Mouse (Mus musculus): ENCODE results near the gene Ppp1r18. TPM values are rescaled to one million over a fixed set of nuclear protein-coding genes. Genes with fewer than 3 reads are reported as not detected.

Gene Ppp1r18
- polyA plus RNA-seq, 1 experiment from 2014 or later = 27.7 TPM

DNA sequence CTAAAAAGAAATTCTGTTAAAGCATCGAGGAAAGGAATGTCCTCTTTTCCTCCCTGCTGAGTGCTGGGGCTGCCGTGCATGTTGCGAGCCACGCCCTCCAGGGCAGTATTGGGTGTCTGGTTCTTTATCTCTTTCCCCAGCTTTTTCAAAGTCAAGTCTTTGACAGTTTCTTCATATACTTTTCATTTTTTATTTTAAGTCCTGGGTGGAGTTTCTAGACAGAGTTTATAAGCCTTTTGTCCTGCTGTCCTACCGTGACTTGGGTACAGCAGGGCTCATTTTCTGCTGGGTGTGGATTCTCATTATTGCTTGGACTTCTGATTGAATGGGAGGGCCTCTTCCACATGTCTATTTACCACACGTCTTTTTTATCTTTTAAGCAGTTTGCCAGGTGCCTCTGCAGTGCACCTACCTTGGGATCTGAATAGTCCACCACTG is 54.5 kb downstream of the Ppp1r18 start:
- Histone ChIP-seq H3K27me3 (no peaks in the 10 kb centered on the region), H3K4me3 (peak overlapping the region; percentile 78), H3K27ac (replicated peaks) (peak overlapping the region; percentile 99), H3K4me2 (replicated peaks) (peak overlapping the region; percentile 71), H3K4me1 (peaks cover 29% of the 10 kb centered on the region), H3K9ac (replicated peaks) (peak overlapping the region; percentile 68), H3K36me3 (peaks cover 18% of the 10 kb centered on the region), H3K9me3 (no peaks in the 10 kb centered on the region)
- 55% methylated on average over 6 of the region's 6 CpGs for WGBS
- no peak for ATAC-seq (ENCODE audit: low FRiP score, low read depth)

- Histone ChIP-seq H3K9ac (replicated peaks) (peak overlapping the region; percentile 68; the same call in 1 of the 2 replicates), H3K9me3 (no peaks in the 10 kb centered on the region)
- no peak for ATAC-seq (ENCODE audit: low FRiP score, low read depth)
Measured at GRCm38 (mm10) chr17:35920384-35920783, 55.0 kb downstream of the Ppp1r18 start.

GRCm38 (mm10) chr17:35920862-35921562 is 55.6 kb downstream of the Ppp1r18 start:
- Histone ChIP-seq H3K4me1 (peaks cover 22% of the 10 kb centered on the region), H3K27ac (replicated peaks) (peak overlapping the region; percentile 99), H3K4me3 (no peak overlapping the region), H3K27me3 (no peaks in the 10 kb centered on the region), H3K9ac (replicated peaks) (peak overlapping the region; percentile 28; the same call in 1 of the 2 replicates), H3K9me3 (no peaks in the 10 kb centered on the region), H3K4me2 (replicated peaks) (peak overlapping the region; percentile 71), H3K36me3 (peaks cover 28% of the 10 kb centered on the region)
- no peak for ATAC-seq (ENCODE audit: low FRiP score, low read depth)
- WGBS = 66% methylated on average over 5 of the region's 5 CpGs

More at GRCm38 (mm10) chr17:35920384-35920783, 55.0 kb downstream of the Ppp1r18 start:
- peak overlapping the region; percentile 99 for H3K27ac ChIP-seq (replicated peaks)
- H3K4me1 ChIP-seq = peaks cover 26% of the 10 kb centered on the region
- H3K27me3 ChIP-seq = no peaks in the 10 kb centered on the region
- H3K4me3 ChIP-seq = peak overlapping the region; percentile 78; the same call in 1 of the 2 replicates
- WGBS = 85% methylated on average over 1 of the region's 1 CpGs
- H3K4me2 ChIP-seq (replicated peaks) = peak overlapping the region; percentile 71
- peaks cover 23% of the 10 kb centered on the region for H3K36me3 ChIP-seq

- H3K4me2 ChIP-seq (replicated peaks) = no peak overlapping the region
- WGBS = 91% methylated on average over 4 of the region's 4 CpGs
- no peaks in the 10 kb centered on the region for H3K9me3 ChIP-seq
- H3K27ac ChIP-seq (replicated peaks) = 0 out of 2 replicates have a peak overlapping the region, but pooled peaks have one; percentile 6
- no peak for ATAC-seq (ENCODE audit: low FRiP score, low read depth)
- no peak overlapping the region for H3K4me3 ChIP-seq
- H3K27me3 ChIP-seq = no peaks in the 10 kb centered on the region
- no peak overlapping the region for H3K9ac ChIP-seq (replicated peaks)
- H3K36me3 ChIP-seq = peaks cover 35% of the 10 kb centered on the region
- peaks cover 22% of the 10 kb centered on the region for H3K4me1 ChIP-seq
Measured at GRCm38 (mm10) chr17:35921710-35922109, 56.3 kb downstream of the Ppp1r18 start.

DNA sequence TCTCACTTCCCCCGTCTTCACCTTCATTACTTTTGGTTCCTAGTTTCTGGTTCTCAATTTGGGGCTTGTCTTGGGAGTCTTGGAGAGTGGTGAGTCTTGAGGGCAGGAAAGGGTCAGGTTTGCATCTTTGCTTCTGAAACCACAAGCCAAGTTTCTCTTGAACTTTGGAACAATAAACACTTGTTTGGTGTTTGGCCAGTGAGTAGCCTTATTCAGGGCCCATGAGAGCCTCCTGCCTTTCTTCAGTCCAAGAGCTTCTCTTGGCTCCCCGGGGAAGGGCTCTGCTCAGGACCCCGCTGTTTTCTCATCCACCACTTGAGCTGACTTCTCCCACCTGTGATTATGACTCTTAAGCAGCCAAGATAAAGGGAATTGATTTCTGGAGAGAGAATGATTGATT is 57.2 kb downstream of the Ppp1r18 start:
- WGBS = 95% methylated on average over 3 of the region's 3 CpGs

DNA sequence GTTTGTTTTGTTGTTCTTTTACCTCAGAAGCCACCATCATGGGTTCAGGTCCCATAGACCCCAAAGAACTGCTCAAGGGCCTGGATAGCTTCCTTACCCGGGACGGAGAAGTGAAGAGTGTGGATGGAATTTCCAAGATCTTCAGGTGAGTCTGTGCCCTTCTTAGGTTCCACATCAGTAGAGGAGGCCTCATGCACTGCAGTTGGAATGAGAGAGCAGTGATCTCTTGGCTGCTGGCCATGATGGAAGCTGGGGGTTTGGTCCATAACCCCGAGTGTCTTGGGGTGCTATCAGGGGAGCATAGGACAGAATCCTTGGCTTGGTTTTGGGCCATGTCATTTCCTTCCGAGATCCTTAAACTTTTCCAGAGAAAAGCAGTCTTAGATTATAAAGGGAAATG is 57.9 kb downstream of the Ppp1r18 start:
- no peaks in the 10 kb centered on the region for H3K27me3 ChIP-seq
- WGBS = 95% methylated on average over 4 of the region's 4 CpGs
- no peak overlapping the region for H3K4me3 ChIP-seq
- no peak overlapping the region for H3K27ac ChIP-seq (replicated peaks)
- peaks cover 50% of the 10 kb centered on the region for H3K36me3 ChIP-seq
- H3K4me1 ChIP-seq = peaks cover 22% of the 10 kb centered on the region
- ATAC-seq (ENCODE audit: low FRiP score, low read depth) = no peak
- H3K9me3 ChIP-seq = no peaks in the 10 kb centered on the region
- no peak overlapping the region for H3K9ac ChIP-seq (replicated peaks)
- no peak overlapping the region for H3K4me2 ChIP-seq (replicated peaks)

More for the DNA sequence above, 57.2 kb downstream of the Ppp1r18 start:
- Histone ChIP-seq H3K27me3 (no peaks in the 10 kb centered on the region), H3K9me3 (no peaks in the 10 kb centered on the region), H3K4me3 (no peak overlapping the region), H3K4me2 (replicated peaks) (no peak overlapping the region), H3K27ac (replicated peaks) (no peak overlapping the region), H3K4me1 (peaks cover 22% of the 10 kb centered on the region), H3K36me3 (peaks cover 42% of the 10 kb centered on the region), H3K9ac (replicated peaks) (no peak overlapping the region)
- ATAC-seq (ENCODE audit: low FRiP score, low read depth) = no peak

MicroRNA genes within 50 kb of the gene (microRNA counts, 519-probe panel; counts per million panel counts)
- microRNA mmu-miR-1894-3p = not detected
- not detected for microRNA mmu-miR-1894-5p

Small RNAs within 50 kb of the gene (microRNA-seq; reads per million reads assigned to microRNA genes)
- gene Gm28033 (0.70 reads per million), gene Mir1894 (not detected)

Other genes starting within 250 kb of the Ppp1r18 start
- gene Gm9573, start 239.0 kb upstream of the Ppp1r18 start, polyA plus RNA-seq (2016; fragmentation: Nextera tagmentation; extraction: Ambion mirVana) = not detected in 2 replicates
- gene Mucl3, start 221.9 kb upstream of the Ppp1r18 start, polyA plus RNA-seq (2016; fragmentation: Nextera tagmentation; extraction: Ambion mirVana) = 0.08 TPM in 1 of 2 replicates, not detected in the other
- gene Vars2, start 198.0 kb upstream of the Ppp1r18 start, polyA plus RNA-seq (2016; fragmentation: Nextera tagmentation; extraction: Ambion mirVana) = 18.7 and 19.0 TPM in 2 replicates
- gene Gtf2h4, start 191.9 kb upstream of the Ppp1r18 start, polyA plus RNA-seq (2016; fragmentation: Nextera tagmentation; extraction: Ambion mirVana) = 34.0 and 34.9 TPM in 2 replicates
- 201 and 218 TPM in 2 replicates for gene Ddr1, start 161.0 kb upstream of the Ppp1r18 start, polyA plus RNA-seq (2016; fragmentation: Nextera tagmentation; extraction: Ambion mirVana)
- 5.4 and 7.5 TPM in 2 replicates for gene Ier3, start 43.9 kb upstream of the Ppp1r18 start, polyA plus RNA-seq (2016; fragmentation: Nextera tagmentation; extraction: Ambion mirVana)
- gene Flot1, start 42.4 kb upstream of the Ppp1r18 start, polyA plus RNA-seq (2016; fragmentation: Nextera tagmentation; extraction: Ambion mirVana) = 49.0 and 53.5 TPM in 2 replicates
- gene Tubb5, start 27.3 kb upstream of the Ppp1r18 start, polyA plus RNA-seq (2016; fragmentation: Nextera tagmentation; extraction: Ambion mirVana) = 1,535 and 1,561 TPM in 2 replicates
- 19.1 and 20.3 TPM in 2 replicates for gene Mdc1, start 24.1 kb upstream of the Ppp1r18 start, polyA plus RNA-seq (2016; fragmentation: Nextera tagmentation; extraction: Ambion mirVana)
- gene Nrm, start 4.3 kb upstream of the Ppp1r18 start, polyA plus RNA-seq (2016; fragmentation: Nextera tagmentation; extraction: Ambion mirVana) = 48.5 and 48.6 TPM in 2 replicates
- gene Dhx16, start 14.2 kb downstream of the Ppp1r18 start, polyA plus RNA-seq (2016; fragmentation: Nextera tagmentation; extraction: Ambion mirVana) = 47.8 and 48.2 TPM in 2 replicates
- gene 2310061I04Rik, start 31.8 kb downstream of the Ppp1r18 start, polyA plus RNA-seq (2016; fragmentation: Nextera tagmentation; extraction: Ambion mirVana) = 24.9 and 29.2 TPM in 2 replicates
- gene Atat1, start 44.5 kb downstream of the Ppp1r18 start, polyA plus RNA-seq (2016; fragmentation: Nextera tagmentation; extraction: Ambion mirVana) = 279 and 282 TPM in 2 replicates
- 45.5 and 53.6 TPM in 2 replicates for gene Mrps18b, start 50.8 kb downstream of the Ppp1r18 start, polyA plus RNA-seq (2016; fragmentation: Nextera tagmentation; extraction: Ambion mirVana)
- gene Ppp1r10, start 50.8 kb downstream of the Ppp1r18 start, polyA plus RNA-seq (2016; fragmentation: Nextera tagmentation; extraction: Ambion mirVana) = 68.6 and 70.4 TPM in 2 replicates
- gene Abcf1, start 104.2 kb downstream of the Ppp1r18 start, polyA plus RNA-seq (2016; fragmentation: Nextera tagmentation; extraction: Ambion mirVana) = 104 and 118 TPM in 2 replicates
- gene Gnl1, start 114.3 kb downstream of the Ppp1r18 start, polyA plus RNA-seq (2016; fragmentation: Nextera tagmentation; extraction: Ambion mirVana) = 48.5 and 52.0 TPM in 2 replicates
- gene Prr3, start 114.6 kb downstream of the Ppp1r18 start, polyA plus RNA-seq (2016; fragmentation: Nextera tagmentation; extraction: Ambion mirVana) = 49.2 and 53.4 TPM in 2 replicates
- 4.1 and 5.0 TPM in 2 replicates for gene H2-T24, start 155.0 kb downstream of the Ppp1r18 start, polyA plus RNA-seq (2016; fragmentation: Nextera tagmentation; extraction: Ambion mirVana)
- gene H2-T23, start 167.3 kb downstream of the Ppp1r18 start, polyA plus RNA-seq (2016; fragmentation: Nextera tagmentation; extraction: Ambion mirVana) = 4.2 and 6.1 TPM in 2 replicates
- 6.4 and 6.8 TPM in 2 replicates for gene H2-T22, start 177.2 kb downstream of the Ppp1r18 start, polyA plus RNA-seq (2016; fragmentation: Nextera tagmentation; extraction: Ambion mirVana)
- not detected in 2 replicates for gene Gm6034, start 177.4 kb downstream of the Ppp1r18 start, polyA plus RNA-seq (2016; fragmentation: Nextera tagmentation; extraction: Ambion mirVana)
- not detected in 2 replicates for gene Gm11127, start 192.8 kb downstream of the Ppp1r18 start, polyA plus RNA-seq (2016; fragmentation: Nextera tagmentation; extraction: Ambion mirVana)

Measured in midbrain, embryonic 12.5 days (tissue).